Mouse (Mus musculus): ENCODE measurements around the gene Hist1h2bh. TPM values are rescaled to one million over a fixed set of nuclear protein-coding genes. Genes with fewer than 3 reads are reported as not detected.
"Not testable (repeated sequence)": the region's sequence is repeated elsewhere in the genome, so short reads cannot be mapped to it uniquely, and the experiment has no call there.

Hist1h2bh gene
- total RNA-seq, 2 experiments from 2014 or later, result 1.8 to 2.2 TPM

DNA sequence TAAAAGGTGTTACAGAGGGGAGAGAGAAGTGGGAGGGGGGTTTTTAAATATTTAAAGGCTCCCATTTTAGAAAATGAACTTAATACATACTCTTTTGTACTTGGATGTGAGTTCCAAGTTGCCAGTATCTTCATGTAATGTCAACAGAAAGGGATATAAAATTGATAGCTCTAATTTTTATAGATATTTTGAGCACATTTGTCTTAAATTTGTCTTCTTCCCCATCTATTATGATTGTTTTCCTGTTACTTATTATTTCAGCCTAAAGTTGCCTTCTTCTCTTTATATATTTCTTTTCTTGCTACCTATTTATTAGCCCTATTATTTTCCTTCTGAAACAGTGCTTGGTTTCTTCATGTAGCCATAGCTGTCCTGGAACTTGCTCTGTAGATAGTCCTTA is 9.8 kb upstream of the Hist1h2bh start, which contains the start of gene Hist1h1d:
Gene Hist1h1d, plus strand, starts transcription at position 301 of the 400 bp plus-strand sequence.
- no peak for DNase-seq (ENCODE audit: low spot score in 2 of 2)

DNA sequence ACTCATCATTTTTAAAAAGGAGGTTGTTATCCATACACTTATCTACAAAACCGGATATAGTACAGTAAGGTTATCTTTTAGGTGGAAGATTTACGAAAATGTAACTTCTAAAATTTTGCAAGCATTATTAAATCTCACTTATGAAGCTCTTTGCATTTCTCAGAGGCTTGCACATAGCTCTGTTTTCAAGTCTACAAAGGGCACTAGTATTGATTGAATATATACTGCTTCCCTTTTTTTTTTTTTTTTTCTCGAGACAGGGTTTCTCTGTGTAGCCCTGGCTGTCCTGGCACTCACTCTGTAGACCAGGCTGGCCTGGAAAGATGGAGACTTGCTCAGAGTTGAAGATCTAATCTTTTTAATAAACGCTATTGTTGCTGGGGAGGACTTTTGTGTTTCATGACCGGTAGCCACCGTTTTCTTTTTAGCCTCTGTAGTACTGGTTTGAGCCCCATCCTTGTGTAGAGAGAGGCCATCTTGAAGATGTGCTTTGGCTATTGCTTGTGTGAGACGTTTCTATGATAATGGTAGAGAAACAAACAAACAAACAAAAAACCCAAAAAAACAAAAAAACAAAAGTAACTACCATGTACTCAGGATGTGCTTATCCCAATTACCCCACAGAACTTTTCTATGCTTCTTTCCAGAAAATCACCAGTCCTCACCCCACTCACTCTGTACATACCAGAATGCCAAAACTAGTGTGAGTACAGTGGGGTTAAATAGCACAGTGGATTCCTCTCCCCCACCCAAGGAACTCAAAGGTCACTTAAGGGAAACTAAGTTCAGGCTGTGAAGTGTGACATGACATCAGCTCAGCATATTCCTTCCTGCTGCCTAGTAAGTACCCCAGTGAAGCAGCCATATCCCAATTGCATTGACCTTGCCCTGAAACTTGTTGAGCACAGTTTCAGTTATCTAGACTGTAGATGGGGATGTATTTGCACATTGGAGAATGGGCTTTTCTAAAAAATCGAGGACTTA is 9.0 kb upstream of the Hist1h2bh start:
- DNase-seq (ENCODE audit: low spot score in 2 of 2), result no peak

DNA sequence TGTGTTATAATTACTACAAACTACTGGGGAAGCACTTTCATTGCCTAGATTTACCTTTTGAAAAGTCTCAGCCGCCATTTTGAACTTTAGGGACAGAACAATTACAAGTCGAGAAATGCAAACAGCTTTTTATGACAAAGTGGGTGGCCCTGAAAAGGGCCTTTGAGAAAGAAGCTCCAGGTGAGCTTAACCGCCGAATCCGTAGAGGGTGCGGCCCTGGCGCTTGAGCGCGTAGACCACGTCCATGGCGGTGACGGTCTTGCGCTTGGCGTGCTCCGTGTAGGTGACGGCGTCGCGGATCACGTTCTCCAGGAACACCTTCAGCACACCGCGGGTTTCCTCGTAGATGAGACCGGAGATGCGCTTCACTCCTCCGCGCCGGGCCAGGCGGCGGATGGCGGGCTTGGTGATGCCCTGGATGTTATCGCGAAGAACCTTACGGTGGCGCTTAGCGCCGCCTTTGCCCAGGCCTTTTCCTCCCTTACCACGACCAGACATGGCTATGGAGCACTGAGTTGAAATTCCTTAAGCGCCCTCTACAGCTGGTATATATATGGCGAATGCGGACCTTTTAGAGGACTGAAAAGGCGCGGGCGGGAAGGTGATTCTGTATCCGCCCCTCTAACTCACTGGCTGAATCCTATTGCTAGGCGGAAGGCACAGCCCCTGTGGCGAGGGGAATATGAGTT is 8.1 kb upstream of the Hist1h2bh start, which contains the start of gene Hist1h4f:
Gene Hist1h4f, minus strand, starts transcription at position 503 of the 689 bp plus-strand sequence.
- peak; percentile 58 to 61 for DNase-seq (ENCODE audit: low spot score in 2 of 2)

DNA sequence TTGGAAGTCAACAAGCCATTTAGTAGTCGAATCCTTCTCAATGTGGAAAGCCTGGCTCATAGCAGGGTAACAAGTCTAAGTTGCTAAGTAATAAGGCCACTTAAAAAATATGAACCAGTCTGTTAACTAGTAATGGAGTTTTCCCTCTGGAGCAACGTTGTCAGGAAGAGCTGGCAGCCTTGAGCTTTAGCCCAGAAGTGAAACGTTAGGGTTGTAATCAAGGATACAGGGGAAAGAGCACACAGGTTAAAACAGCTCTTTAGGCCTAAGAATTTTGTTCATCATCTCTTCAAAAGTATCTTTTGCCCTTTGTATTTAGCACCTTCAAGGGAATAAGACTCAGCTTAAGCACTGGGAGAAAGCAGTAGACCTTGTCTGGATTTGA is 7.6 kb upstream of the Hist1h2bh start:
- no peak for DNase-seq (ENCODE audit: low spot score in 2 of 2)

DNA sequence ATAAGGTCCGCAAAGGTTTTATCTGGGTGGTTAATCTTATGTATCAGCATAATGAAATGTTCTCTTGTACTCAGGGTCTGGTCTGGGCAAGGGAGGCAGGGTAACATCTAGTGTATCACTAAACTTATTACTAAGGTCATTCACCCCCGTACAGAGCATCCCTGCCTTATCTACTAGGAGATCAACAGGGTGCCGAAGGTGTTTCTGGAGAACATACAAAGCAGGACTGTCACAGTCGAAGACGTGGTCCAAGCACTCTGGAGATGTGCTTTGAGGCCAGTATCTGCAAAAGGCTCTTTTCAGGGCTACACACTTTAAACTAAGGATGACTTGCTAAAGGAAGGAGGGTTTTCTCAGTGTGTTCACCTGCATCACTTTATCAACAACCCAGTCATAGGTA is 3.5 kb upstream of the Hist1h2bh start:
- no peak for DNase-seq (ENCODE audit: low spot score in 2 of 2)

DNA sequence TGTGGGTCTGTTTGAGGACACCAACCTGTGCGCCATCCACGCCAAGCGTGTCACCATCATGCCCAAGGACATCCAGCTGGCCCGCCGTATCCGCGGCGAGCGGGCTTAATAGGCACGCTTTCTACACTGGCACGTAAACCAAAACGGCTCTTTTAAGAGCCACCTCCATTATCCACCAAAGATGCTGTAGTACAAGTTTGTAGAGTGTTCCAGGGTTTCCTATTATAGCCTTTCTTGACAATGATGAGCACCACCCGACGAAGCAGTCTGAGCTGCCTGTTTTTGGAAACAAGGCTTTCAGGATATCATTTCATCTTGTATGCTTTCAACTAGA is 1.6 kb upstream of the Hist1h2bh start:
- not testable (repeated sequence) for DNase-seq (ENCODE audit: low spot score in 2 of 2)

DNA sequence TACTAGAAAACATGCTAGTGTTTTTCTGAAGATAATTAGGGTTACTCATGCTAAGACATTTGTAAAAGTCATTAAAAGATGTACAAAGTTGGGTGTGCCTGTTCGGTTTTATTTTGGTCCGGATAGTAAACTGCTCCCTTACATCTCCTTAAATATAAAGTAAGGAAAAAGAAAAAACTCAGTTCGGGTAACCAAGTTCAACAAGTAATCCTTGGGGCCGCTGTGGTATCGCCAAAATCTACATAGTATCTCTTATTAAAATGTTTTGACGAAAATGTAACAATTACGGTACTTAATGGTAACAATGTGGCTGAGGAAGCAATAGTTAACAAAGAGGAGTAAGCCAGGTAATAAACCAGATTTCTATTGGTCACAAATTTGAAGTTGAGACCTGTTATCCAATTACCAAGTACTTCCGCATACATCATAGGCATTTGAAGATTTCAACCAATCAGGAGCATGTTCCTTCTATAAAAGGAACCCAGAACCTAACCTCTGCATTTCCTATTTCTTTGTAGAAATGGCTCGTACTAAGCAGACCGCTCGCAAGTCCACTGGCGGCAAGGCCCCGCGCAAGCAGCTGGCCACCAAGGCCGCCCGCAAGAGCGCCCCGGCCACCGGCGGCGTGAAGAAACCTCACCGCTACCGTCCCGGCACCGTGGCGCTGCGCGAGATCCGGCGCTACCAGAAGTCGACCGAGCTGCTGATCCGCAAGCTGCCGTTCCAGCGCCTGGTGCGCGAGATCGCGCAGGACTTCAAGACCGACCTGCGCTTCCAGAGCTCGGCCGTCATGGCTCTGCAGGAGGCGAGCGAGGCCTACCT is 984 bp upstream of the Hist1h2bh start, which contains the start of gene Hist1h3f:
Gene Hist1h3f, plus strand, starts transcription at position 88 of the 822 bp plus-strand sequence.
- DNase-seq (ENCODE audit: low spot score in 2 of 2), result peak; percentile 46 to 59

DNA sequence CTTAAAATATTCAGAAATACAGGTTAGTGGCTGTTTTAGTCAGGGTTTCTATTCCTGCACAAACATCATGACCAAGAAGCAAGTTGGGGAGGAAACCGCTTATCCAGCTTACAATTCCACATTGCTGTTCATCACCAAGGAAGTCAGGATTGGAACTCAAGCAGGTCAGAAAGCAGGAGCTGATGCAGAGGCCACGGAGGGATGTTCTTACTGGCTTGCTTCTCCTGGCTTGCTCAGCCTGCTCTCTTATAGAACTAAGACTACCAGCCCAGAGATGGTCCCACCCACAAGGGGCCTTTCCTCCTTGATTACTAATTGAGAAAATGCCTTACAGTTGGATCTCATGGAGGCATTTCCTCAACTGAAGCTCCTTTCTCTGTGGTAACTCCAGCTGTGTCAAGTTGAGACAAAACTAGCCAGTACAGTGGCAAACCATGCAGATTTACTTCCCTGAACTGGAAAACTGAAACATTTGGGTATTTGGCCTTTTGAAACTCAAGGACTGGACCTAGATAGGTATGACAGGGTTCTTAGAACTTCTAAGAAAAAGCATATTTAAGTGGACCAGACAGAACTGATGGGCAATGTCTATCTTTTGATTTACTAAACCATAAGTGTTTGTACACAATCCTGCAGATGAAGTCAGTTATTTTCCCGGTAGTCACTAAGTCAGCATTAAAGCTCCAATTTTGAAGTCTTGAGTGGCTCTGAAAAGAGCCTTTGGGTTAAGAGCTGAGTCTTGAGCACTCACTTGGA is 789 bp downstream of the Hist1h2bh start:
- not testable (repeated sequence) for DNase-seq (ENCODE audit: low spot score in 2 of 2)

DNA sequence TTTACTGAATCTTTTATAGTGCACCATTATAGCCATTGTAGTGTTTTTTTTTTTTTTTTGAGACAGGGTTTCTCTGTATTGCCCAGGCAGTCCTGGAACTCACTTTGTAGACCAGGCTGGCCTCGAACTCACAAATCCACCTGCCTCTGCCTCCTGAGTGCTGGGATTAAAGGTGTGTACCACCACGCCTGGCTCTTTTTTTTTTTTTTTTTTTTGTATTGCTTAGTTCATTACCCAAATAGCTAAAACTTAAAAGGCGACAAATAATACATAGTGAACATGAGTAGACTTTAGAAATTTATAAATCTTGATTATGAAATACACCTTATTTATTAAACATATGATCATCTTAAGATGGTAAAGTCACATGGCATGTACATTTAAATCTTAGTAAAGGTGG is 1.7 kb downstream of the Hist1h2bh start:
- DNase-seq (ENCODE audit: low spot score in 2 of 2), result no peak

DNA sequence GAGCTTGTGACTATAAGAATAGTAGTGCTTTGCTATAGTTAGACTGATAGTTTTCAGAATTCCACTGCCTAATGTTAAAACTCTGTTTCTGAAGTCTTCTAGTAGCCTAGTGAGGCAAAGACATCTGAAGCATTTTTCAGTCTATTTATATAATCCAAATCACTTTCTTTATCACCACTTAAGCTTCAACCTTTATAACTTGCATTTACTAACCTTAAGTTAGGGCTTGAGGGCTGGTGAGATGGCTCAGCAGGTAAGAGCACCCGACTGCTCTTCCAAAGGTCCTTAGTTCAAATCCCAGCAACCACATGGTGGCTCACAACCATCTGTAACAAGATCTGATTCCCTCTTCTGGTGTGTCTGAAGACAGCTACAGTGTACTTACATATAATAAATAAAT is 3.4 kb downstream of the Hist1h2bh start:
- not testable (repeated sequence) for DNase-seq (ENCODE audit: low spot score in 2 of 2)

DNA sequence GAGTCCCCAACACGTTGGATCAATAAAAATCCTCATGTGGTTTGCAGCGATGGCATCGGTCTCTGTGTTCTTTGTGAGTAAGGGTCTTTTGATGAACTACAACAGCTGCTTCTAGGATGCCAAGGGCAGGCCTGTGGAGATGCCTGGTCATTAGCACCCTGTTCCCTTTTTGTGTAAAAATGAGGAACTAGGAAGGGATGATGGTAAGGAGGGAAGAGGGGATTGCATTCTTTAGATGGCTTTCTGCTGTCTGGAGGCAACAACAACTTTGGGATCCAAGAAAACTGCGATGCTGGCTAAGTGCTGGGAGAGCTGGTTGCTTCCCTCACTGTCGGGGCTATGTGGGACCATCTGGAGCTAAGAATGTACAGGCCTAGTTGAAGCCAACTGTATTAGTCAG is 4.9 kb downstream of the Hist1h2bh start:
- DNase-seq (ENCODE audit: low spot score in 2 of 2), result no peak

DNA sequence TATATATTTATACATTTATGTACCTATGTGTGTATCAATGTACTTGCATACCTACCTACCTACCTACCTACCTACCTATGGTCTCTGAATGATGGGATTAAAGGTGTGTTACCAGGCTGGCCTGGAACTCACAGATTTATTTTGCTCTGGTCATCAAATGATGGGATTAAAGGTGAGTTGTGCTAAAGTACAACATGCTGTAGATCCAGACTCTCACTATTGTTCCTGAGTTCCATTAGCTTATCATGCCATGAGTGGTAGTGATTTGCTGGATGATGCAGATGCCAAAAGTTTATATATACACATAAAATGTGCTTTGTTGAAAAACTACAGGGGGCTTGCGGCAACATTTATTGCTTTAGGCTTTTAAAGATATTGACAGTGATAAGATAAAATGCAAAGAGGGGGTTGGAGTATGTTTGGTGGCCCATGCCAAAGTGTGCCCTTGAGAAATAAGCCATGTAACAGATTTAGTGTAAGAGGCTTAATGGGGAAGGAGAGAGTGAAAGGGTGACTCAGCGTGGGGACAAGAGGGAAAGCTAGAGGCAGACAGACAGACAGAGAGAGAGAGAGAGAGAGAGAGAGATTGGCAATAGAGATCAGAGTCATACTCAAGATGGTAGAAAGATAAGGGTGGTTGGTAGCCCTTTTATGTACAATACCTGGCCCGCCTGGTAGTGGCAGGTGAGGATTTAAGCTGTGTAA is 6.0 kb downstream of the Hist1h2bh start:
- DNase-seq (ENCODE audit: low spot score in 2 of 2), result no peak

DNA sequence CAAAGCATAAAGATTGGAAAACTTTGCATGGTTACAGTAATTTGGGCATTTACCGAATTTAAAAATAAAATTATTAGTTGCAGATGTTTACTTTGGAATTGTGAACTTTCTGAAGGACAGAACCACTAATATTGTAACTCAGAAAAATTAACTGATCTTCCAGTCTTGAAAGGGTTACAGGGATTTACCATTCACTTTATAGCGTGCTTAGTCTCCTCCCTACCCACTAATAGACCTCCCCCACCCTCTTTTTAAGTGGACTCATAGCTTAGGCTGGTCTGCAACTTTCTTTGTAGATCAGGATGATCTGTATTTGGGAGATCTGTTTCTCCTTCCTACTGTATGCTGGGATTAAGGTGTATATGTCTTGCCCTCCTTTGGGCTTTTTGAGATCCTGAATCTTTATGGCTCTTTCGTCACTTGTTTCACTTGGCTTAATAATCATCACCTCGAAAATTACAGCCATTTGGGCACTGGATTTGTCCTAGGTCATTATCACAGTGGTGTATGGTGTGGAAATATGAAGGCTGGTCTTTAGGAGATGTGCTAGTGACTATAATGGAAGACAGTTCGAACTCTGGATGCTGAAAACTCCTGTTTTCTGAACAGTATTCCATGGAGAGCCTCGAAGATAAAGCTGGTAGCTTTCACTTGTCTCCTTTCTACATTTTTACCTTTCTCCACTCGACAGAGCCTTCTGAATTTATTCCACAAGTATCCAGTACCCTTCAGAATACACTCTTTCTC is 6.9 kb downstream of the Hist1h2bh start:
- DNase-seq (ENCODE audit: low spot score in 2 of 2), result no peak

DNA sequence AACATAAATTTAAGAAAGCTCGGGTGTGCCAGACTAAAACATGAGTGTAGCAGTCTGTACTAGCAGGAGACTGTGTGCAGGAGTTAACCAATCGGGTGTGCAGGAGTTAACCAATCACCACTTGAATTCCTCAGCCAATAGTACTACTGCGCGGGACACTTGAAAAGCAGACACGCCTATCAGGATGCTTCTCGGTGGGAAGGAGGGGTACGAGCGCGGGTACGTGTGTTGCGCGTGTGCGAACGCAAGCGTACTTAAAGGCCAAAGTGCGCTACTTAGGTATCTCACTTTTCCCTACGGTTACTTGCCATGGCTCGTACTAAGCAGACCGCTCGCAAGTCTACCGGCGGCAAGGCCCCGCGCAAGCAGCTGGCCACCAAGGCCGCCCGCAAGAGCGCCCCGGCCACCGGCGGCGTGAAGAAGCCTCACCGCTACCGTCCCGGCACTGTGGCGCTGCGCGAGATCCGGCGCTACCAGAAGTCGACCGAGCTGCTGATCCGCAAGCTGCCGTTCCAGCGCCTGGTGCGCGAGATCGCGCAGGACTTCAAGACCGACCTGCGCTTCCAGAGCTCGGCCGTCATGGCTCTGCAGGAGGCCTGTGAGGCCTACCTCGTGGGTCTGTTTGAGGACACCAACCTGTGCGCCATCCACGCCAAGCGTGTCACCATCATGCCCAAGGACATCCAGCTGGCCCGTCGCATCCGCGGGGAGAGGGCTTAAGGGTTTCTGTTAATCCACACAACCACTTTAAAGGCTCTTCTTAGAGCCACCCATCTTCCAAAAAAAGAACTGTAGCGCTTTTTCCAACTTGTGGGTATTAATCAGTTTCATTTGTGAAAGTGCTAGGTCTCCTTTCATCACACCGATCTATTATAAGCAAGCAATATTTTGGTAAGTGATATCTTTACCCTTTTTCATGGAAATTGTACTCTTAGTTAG is 7.8 kb downstream of the Hist1h2bh start, which contains the start of gene Hist1h3g:
Gene Hist1h3g, plus strand, starts transcription at position 286 of the 939 bp plus-strand sequence.
- DNase-seq (ENCODE audit: low spot score in 2 of 2), result peak; percentile 70 to 72

DNA sequence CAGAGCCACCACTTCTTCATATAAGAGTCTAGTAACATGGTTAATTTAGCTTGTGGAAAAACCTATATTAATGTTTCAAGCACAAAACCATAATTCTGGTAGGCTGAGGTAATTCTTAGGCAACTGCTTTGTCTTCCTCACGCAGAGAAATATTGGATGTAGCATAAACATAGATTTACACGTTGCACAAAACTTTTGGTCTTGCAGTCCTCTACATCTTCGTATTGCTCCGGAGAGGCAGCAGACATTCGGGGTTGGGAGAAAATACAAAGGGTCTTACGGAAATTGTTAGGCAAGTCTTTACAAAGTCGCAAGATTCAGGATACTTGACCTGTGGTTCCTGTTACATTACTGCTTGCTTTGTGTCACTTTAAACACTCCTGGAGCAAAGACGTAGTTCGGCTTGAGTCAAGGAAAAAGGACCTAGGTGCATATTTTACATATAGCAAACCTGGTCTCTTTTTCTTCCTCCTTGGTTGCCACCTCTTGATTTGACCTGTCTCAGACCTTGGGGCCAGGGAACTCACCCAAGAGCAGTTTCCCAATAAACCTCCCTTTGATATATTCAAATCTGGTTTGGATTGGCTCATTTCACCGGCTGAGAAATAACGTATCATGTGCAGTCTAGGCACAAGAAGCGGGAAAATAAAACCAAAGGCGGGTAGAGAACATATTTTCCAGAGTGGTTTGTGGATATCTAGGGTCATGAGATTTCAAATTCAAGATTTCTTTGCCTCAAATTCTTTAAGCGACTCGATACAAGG is 8.6 kb downstream of the Hist1h2bh start:
- DNase-seq (ENCODE audit: low spot score in 2 of 2), result no peak

DNA sequence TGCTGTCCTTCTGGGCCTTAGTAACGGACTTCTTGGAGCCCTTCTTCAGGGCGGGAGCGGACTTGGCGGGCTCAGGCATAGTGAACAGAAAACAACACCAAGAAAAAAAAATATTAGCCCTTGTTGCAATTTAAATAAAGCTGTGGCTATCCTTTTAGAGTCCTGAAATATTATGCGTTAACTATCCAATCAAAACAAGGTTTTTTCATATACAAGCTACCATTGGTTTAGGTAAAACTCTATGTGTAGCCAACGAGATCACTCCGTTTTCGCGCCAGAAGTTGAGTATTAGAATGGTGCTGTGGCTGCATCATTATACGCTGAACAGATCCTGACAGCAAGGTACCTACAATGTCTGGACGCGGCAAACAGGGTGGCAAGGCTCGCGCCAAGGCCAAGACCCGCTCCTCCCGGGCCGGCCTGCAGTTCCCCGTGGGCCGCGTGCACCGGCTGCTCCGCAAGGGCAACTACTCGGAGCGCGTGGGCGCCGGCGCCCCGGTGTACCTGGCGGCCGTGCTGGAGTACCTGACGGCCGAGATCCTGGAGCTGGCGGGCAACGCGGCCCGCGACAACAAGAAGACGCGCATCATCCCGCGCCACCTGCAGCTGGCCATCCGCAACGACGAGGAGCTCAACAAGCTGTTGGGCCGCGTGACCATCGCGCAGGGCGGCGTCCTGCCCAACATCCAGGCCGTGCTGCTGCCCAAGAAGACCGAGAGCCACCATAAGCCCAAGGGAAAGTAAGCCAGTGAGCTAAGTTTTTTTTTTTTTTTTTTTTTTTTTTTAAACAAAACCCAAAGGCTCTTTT is 9.4 kb downstream of the Hist1h2bh start, which contains the start of gene Hist1h2af:
Gene Hist1h2af, plus strand, starts transcription at position 347 of the 808 bp plus-strand sequence.
- DNase-seq (ENCODE audit: low spot score in 2 of 2), result not testable (repeated sequence)

Data from adrenal gland, adult 18-20 months (tissue).